Mouse (Mus musculus) spleen, adult 2 months (tissue): ENCODE measurements at regions not wholly inside any gene's neighbourhood (a gene's known extent, or its start where the extent isn't known, plus 50 kb on each side); places are given as distances from the start of the nearest gene placed in this dataset.

Experiments
- DNase-seq, 2 experiments: peaks; one replicate each; pipeline versions ENCODE4 v3.0.0 to v3.0.0-alpha.2; 2012 to 2021; ENCODE audit warnings: low spot score in 2 of 2, low read depth in 1 of 2
- H3K27ac ChIP-seq: fragments of 200-500 bp; 2 replicates; pipeline ENCODE4 v1.5.1; 2012; ENCODE audit warnings: low read length, inconsistent platforms; ENCODE audit not compliant: insufficient read depth
- H3K27me3 ChIP-seq: fragments of 200-500 bp; 2 replicates; pipeline ENCODE4 v1.6.1; 2012; ENCODE audit warnings: mild to moderate bottlenecking, moderate library complexity, low read length, inconsistent platforms; ENCODE audit not compliant: control insufficient read depth, insufficient read depth
- H3K36me3 ChIP-seq: fragments of 200-500 bp; 2 replicates; pipeline ENCODE4 v1.6.1; 2012; ENCODE audit warnings: mild to moderate bottlenecking, low read length, inconsistent platforms; ENCODE audit not compliant: control insufficient read depth, insufficient read depth
- H3K4me1 ChIP-seq: fragments of 200-500 bp; 2 replicates; pipeline ENCODE4 v1.6.1; 2011; ENCODE audit warnings: inconsistent platforms; ENCODE audit not compliant: control insufficient read depth, insufficient read depth, insufficient read length
- H3K4me3 ChIP-seq: fragments of 200-500 bp; 2 replicates; pipeline ENCODE4 v1.5.1; 2011; ENCODE audit warnings: mild to moderate bottlenecking, inconsistent platforms; ENCODE audit not compliant: insufficient read depth, insufficient read length; ENCODE audit errors: extremely low read depth
- CTCF ChIP-seq: fragments of 200-500 bp; IDR thresholded peaks from 2 replicates; pipeline ENCODE4 v1.5.1; 2011; ENCODE audit warnings: mild to moderate bottlenecking, inconsistent platforms; ENCODE audit not compliant: insufficient read depth, insufficient read length, insufficient replicate concordance; ENCODE audit errors: extremely low read depth
- POLR2A ChIP-seq: fragments of 200-500 bp; IDR thresholded peaks from 2 replicates; pipeline ENCODE4 v1.6.1; 2011; ENCODE audit warnings: low read depth, low read length, inconsistent platforms
- WGBS: fragments of 180-500 bp; shearing (Covaris S2); methylation state at CpG from one replicate; pipeline ENCODE4 v1.1.7; 2018; 5-methylcytosine and 5-hydroxymethylcytosine counted together

- Histone ChIP-seq H3K36me3 (no peaks in the 10 kb centered on the region), H3K4me3 (no peak overlapping the region), H3K27me3 (no peaks in the 10 kb centered on the region), H3K27ac (no peak overlapping the region), H3K4me1 (no peaks in the 10 kb centered on the region)
- no peak for DNase-seq
- TF ChIP-seq CTCF (no peak), POLR2A (no peak)
- WGBS, result 85% methylated on average over 4 of the region's 4 CpGs
Measured at GRCm38 (mm10) chr1:184525740-184526139, 206.7 kb downstream of the Hlx start.

- H3K4me1 ChIP-seq, result no peaks in the 10 kb centered on the region
- DNase-seq, result no peak
- no peak overlapping the region for H3K27ac ChIP-seq
- no peak overlapping the region for H3K4me3 ChIP-seq
- TF ChIP-seq POLR2A (no peak), CTCF (no peak)
- H3K27me3 ChIP-seq, result no peaks in the 10 kb centered on the region
- no peaks in the 10 kb centered on the region for H3K36me3 ChIP-seq
- WGBS, result 92% methylated on average over 5 of the region's 5 CpGs
Measured at GRCm38 (mm10) chr1:184519551-184519950, 212.9 kb downstream of the Hlx start.

GRCm38 (mm10) chr1:184504663-184505062 lies 227.8 kb downstream of the Hlx start:
- no peak for DNase-seq
- 93% methylated on average over 4 of the region's 4 CpGs for WGBS
- Histone ChIP-seq H3K27ac (no peak overlapping the region), H3K4me1 (no peaks in the 10 kb centered on the region), H3K27me3 (no peaks in the 10 kb centered on the region), H3K4me3 (no peak overlapping the region), H3K36me3 (no peaks in the 10 kb centered on the region)
- TF ChIP-seq POLR2A (no peak), CTCF (no peak)

GRCm38 (mm10) chr1:184503827-184504355 lies 228.5 kb downstream of the Hlx start:
- no peaks in the 10 kb centered on the region for H3K4me1 ChIP-seq
- no peaks in the 10 kb centered on the region for H3K36me3 ChIP-seq
- WGBS, result 94% methylated on average over 4 of the region's 4 CpGs
- no peak overlapping the region for H3K27ac ChIP-seq
- no peak for DNase-seq
- TF ChIP-seq POLR2A (no peak), CTCF (no peak)
- H3K4me3 ChIP-seq, result no peak overlapping the region
- H3K27me3 ChIP-seq, result no peaks in the 10 kb centered on the region

- no peaks in the 10 kb centered on the region for H3K4me1 ChIP-seq
- 91% methylated on average over 5 of the region's 5 CpGs for WGBS
- TF ChIP-seq POLR2A (no peak), CTCF (no peak)
- H3K27ac ChIP-seq, result no peak overlapping the region
- no peak for DNase-seq
- H3K27me3 ChIP-seq, result no peaks in the 10 kb centered on the region
- H3K36me3 ChIP-seq, result no peaks in the 10 kb centered on the region
- no peak overlapping the region for H3K4me3 ChIP-seq
Measured at GRCm38 (mm10) chr1:184500702-184501101, 231.7 kb downstream of the Hlx start.

- Histone ChIP-seq H3K27ac (no peak overlapping the region), H3K4me3 (no peak overlapping the region), H3K27me3 (no peaks in the 10 kb centered on the region), H3K36me3 (no peaks in the 10 kb centered on the region), H3K4me1 (no peaks in the 10 kb centered on the region)
- TF ChIP-seq CTCF (no peak), POLR2A (no peak)
- DNase-seq, result no peak
- WGBS, result 80% methylated on average over 11 of the region's 11 CpGs
Measured at GRCm38 (mm10) chr1:184498909-184499525, 233.4 kb downstream of the Hlx start.

GRCm38 (mm10) chr1:184497007-184497406 lies 235.4 kb downstream of the Hlx start:
- Histone ChIP-seq H3K4me1 (no peaks in the 10 kb centered on the region), H3K27ac (no peak overlapping the region), H3K36me3 (no peaks in the 10 kb centered on the region), H3K27me3 (no peaks in the 10 kb centered on the region), H3K4me3 (no peak overlapping the region)
- WGBS, result 66% methylated on average over 1 of the region's 1 CpGs
- DNase-seq, result no peak
- TF ChIP-seq CTCF (no peak), POLR2A (no peak)
